10 mouse cellular contexts compared by ENCODE assay signal in genomic region chr8:91488086-91488783, GRCm38 (mm10).
A peak's percentile ranks its signal among the peaks of the same experiment; 100 is the strongest.
DNase-seq lines count a peak whose midpoint lies in the region; ATAC-seq and TF ChIP-seq lines count a peak whose summit lies in the region.
"Had no signal": no experiment of that assay in that cellular context is flagged by ENCODE, and none has a peak within 500 bp of the region (broad histone marks: within the 10 kb centered on the region; RNA-seq: fewer than 3 reads in every experiment).

No protein-coding gene starts in this region.

- H3K9ac ChIP-seq in kidney, embryonic 14.5 days (ENCODE audit: low read depth, low read length) = no peak overlapping the region
- H3K9ac ChIP-seq in hindbrain, embryonic 11.5 days (ENCODE audit: low read depth, low read length) = no peak overlapping the region
- H3K9ac ChIP-seq: embryonic facial prominence, embryonic 13.5 days; neural tube, embryonic 13.5 days had no signal

- TF ChIP-seq CTCF in testis, adult 2 months (IDR thresholded peaks at IDR 0.05; ENCODE audit: control insufficient read depth, insufficient read depth, insufficient replicate concordance, low read depth, low read length) = peak; percentile 51; the same call in 1 of the 2 replicates

- TF ChIP-seq POLR2A in testis, adult 2 months (IDR thresholded peaks at IDR 0.05; ENCODE audit: control insufficient read depth, low read depth, low read length) = no peak

- H3K4me2 ChIP-seq in kidney, embryonic 14.5 days (replicated peaks; ENCODE audit: low read depth, low read length) = no peak overlapping the region
- no peak overlapping the region for H3K4me2 ChIP-seq in hindbrain, embryonic 11.5 days (replicated peaks; ENCODE audit: low read depth, low read length)
- H3K4me2 ChIP-seq: embryonic facial prominence, embryonic 13.5 days; neural tube, embryonic 13.5 days had no signal

- H3K9me3 ChIP-seq in kidney, embryonic 14.5 days (ENCODE audit: control insufficient read depth, low read length) = no peaks in the 10 kb centered on the region
- no peaks in the 10 kb centered on the region for H3K9me3 ChIP-seq in embryonic facial prominence, embryonic 10.5 days
- H3K9me3 ChIP-seq in hindbrain, embryonic 11.5 days (ENCODE audit: control insufficient read depth, low read length) = no peaks in the 10 kb centered on the region
- H3K9me3 ChIP-seq: embryonic facial prominence, embryonic 13.5 days; neural tube, embryonic 13.5 days had no signal

- no peak overlapping the region for H3K4me3 ChIP-seq in kidney, embryonic 14.5 days (ENCODE audit: low read length)
- H3K4me3 ChIP-seq in embryonic facial prominence, embryonic 10.5 days = no peak overlapping the region
- no peak overlapping the region for H3K4me3 ChIP-seq in hindbrain, embryonic 11.5 days (ENCODE audit: low read depth, low read length)
- no peak overlapping the region for H3K4me3 ChIP-seq in testis, adult 2 months (ENCODE audit: control insufficient read depth, low read depth, low read length)
- H3K4me3 ChIP-seq: embryonic facial prominence, embryonic 13.5 days; neural tube, embryonic 13.5 days had no signal

- H3K27ac ChIP-seq in kidney, embryonic 14.5 days (ENCODE audit: low read depth, low read length) = no peak overlapping the region
- no peak overlapping the region for H3K27ac ChIP-seq in embryonic facial prominence, embryonic 10.5 days (replicated peaks)
- no peak overlapping the region for H3K27ac ChIP-seq in hindbrain, embryonic 11.5 days (ENCODE audit: low read depth, low read length)
- H3K27ac ChIP-seq in testis, adult 2 months (ENCODE audit: control insufficient read depth, insufficient read depth, low read depth, low read length) = no peak overlapping the region
- H3K27ac ChIP-seq: neural tube, embryonic 13.5 days had no signal

- WGBS in kidney, embryonic 14.5 days = 59% methylated on average over 13 of the region's 13 CpGs
- WGBS in embryonic facial prominence, embryonic 10.5 days = 48% methylated on average over 13 of the region's 13 CpGs
- WGBS in hindbrain, embryonic 11.5 days = 52% methylated on average over 13 of the region's 13 CpGs

- H3K36me3 ChIP-seq in kidney, embryonic 14.5 days (ENCODE audit: control insufficient read depth, insufficient read depth, low read length) = no peaks in the 10 kb centered on the region; the same call in 1 of the 2 replicates
- H3K36me3 ChIP-seq in embryonic facial prominence, embryonic 10.5 days (replicated peaks) = peaks cover 13% of the 10 kb centered on the region
- no peaks in the 10 kb centered on the region for H3K36me3 ChIP-seq in hindbrain, embryonic 11.5 days (ENCODE audit: control insufficient read depth, insufficient read depth, low read length)
- H3K36me3 ChIP-seq in testis, adult 2 months (ENCODE audit: control insufficient read depth, insufficient read depth, low read length) = no peaks in the 10 kb centered on the region

- peaks cover 16% of the 10 kb centered on the region for H3K4me1 ChIP-seq in kidney, embryonic 14.5 days (ENCODE audit: control insufficient read depth, insufficient read depth, low read length)
- peaks cover 27% of the 10 kb centered on the region for H3K4me1 ChIP-seq in embryonic facial prominence, embryonic 10.5 days
- no peaks in the 10 kb centered on the region for H3K4me1 ChIP-seq in hindbrain, embryonic 11.5 days (replicated peaks; ENCODE audit: control insufficient read depth, insufficient read depth, low read length)
- H3K4me1 ChIP-seq in testis, adult 2 months (ENCODE audit: control insufficient read depth, insufficient read depth, low read length) = no peaks in the 10 kb centered on the region

- ATAC-seq in kidney, embryonic 14.5 days (ENCODE audit: low FRiP score, low TSS enrichment) = no peak
- ATAC-seq in hindbrain, embryonic 11.5 days (ENCODE audit: low FRiP score) = no peak
- ATAC-seq in megakaryocyte-erythroid progenitor cell, adult 5-6 weeks (replicated peaks; ENCODE audit: low FRiP score, low TSS enrichment, poor library complexity, severe bottlenecking) = peak; percentile 80

- peak; percentile 49 for DNase-seq in kidney, adult 11 months
- peak; percentile 74 to 83 for DNase-seq in adrenal gland, postnatal 36 days
- peak; percentile 80 for DNase-seq in embryonic facial prominence, embryonic 10.5 days (ENCODE audit: low spot score)
- DNase-seq in hindbrain, embryonic 11.5 days (ENCODE audit: low spot score) = peak; percentile 90
- peak; percentile 70 to 77 for DNase-seq in left cerebral cortex, adult 18-20 months (ENCODE audit: low spot score in 2 of 2)

- no peaks in the 10 kb centered on the region; the same call in 1 of the 2 replicates for H3K27me3 ChIP-seq in kidney, embryonic 14.5 days (ENCODE audit: control insufficient read depth, insufficient read depth, low read length)
- peaks cover 35% of the 10 kb centered on the region for H3K27me3 ChIP-seq in embryonic facial prominence, embryonic 10.5 days (replicated peaks; ENCODE audit: low read depth, poor library complexity, severe bottlenecking)
- no peaks in the 10 kb centered on the region for H3K27me3 ChIP-seq in hindbrain, embryonic 11.5 days (ENCODE audit: control insufficient read depth, insufficient read depth, low read length)
- H3K27me3 ChIP-seq in testis, adult 2 months (ENCODE audit: control insufficient read depth, insufficient read depth, low read length) = no peaks in the 10 kb centered on the region
- H3K27me3 ChIP-seq: embryonic facial prominence, embryonic 13.5 days had no signal
